Mouse (Mus musculus): ENCODE results near the gene Cd300a. TPM values are rescaled to one million over a fixed set of nuclear protein-coding genes. Genes with fewer than 3 reads are reported as not detected.

The Cd300a gene
- polyA plus RNA-seq, 1 experiment from 2014 or later, result 2.8 TPM

DNA sequence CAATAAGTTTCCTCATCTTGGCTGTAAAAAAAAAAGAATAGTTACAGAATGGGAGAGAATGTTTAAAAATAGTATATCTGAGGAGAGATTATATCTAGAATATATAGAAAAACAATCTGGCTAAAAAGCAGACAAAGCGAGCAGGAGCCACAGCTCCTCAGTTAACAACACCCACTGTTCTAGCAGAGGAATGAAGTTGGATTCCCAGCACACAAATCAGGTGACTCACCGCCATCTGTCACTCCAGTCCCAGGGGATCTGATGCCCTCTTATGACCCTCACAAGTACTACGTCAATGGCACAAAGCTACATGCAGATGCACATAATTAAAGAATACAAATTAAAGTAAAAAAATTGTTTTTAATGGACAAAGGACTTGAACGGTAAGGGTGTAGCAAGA lies 32.6 kb downstream of the Cd300a start:
- Histone ChIP-seq H3K27me3 (no peaks in the 10 kb centered on the region), H3K36me3 (no peaks in the 10 kb centered on the region), H3K4me2 (no peak overlapping the region), H3K4me3 (no peak overlapping the region), H3K27ac (replicated peaks) (no peak overlapping the region), H3K9ac (no peak overlapping the region), H3K4me1 (replicated peaks) (no peaks in the 10 kb centered on the region), H3K9me3 (no peaks in the 10 kb centered on the region)
- WGBS, result 63% methylated on average over 4 of the region's 4 CpGs
- ATAC-seq (ENCODE audit: low read depth), result no peak

DNA sequence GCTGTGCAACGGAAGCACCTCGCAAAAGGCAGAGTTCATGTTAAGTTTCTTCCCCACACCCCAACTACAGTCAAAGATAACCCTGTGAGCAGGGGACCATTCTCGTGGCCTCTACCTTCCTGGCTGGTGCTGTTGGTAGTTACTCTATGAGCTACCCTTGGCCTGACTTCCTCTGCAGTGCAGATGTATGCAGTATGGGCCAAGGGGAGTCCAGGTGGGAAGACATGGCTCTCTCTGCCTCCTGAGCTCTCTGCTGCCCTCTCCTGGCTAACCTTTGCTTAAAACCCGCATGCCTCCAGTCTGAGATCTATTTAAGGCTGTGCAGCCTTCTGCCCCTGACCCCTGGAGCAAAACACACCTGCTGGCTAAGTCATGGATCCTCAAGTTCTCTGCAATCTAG lies 34.1 kb downstream of the Cd300a start:
- no peaks in the 10 kb centered on the region for H3K9me3 ChIP-seq
- no peaks in the 10 kb centered on the region for H3K27me3 ChIP-seq
- no peak overlapping the region for H3K4me3 ChIP-seq
- 75% methylated on average over 4 of the region's 4 CpGs for WGBS
- no peaks in the 10 kb centered on the region for H3K36me3 ChIP-seq
- no peak overlapping the region for H3K9ac ChIP-seq
- no peak for ATAC-seq (ENCODE audit: low read depth)
- no peak overlapping the region for H3K27ac ChIP-seq (replicated peaks)
- no peaks in the 10 kb centered on the region for H3K4me1 ChIP-seq (replicated peaks)
- H3K4me2 ChIP-seq, result no peak overlapping the region

DNA sequence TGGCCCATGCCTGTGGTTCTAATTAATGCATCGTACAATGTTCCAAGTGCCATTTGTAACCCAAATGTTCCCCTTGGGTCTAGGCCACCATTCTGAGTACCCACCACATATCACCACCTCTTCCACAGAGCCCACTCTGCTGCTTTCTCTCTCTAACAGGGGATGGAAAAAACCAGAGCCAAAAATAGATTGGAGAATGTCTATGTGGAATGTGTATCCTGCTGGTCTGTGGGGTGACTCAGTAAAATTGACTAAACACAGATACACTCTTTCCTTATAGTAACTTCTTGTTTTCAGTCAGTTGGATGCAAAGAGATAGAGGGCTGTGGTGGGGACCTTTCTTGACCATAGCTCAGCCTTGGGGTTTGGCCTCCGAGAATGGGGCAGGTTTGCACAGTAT lies 39.7 kb downstream of the Cd300a start:
- no peaks in the 10 kb centered on the region for H3K27me3 ChIP-seq
- H3K9me3 ChIP-seq, result no peaks in the 10 kb centered on the region
- ATAC-seq (ENCODE audit: low read depth), result no peak
- WGBS, result 82% methylated on average over 2 of the region's 2 CpGs
- H3K4me3 ChIP-seq, result no peak overlapping the region
- no peak overlapping the region for H3K4me2 ChIP-seq
- H3K27ac ChIP-seq (replicated peaks), result no peak overlapping the region
- no peaks in the 10 kb centered on the region for H3K36me3 ChIP-seq
- no peaks in the 10 kb centered on the region for H3K4me1 ChIP-seq (replicated peaks)
- H3K9ac ChIP-seq, result no peak overlapping the region

DNA sequence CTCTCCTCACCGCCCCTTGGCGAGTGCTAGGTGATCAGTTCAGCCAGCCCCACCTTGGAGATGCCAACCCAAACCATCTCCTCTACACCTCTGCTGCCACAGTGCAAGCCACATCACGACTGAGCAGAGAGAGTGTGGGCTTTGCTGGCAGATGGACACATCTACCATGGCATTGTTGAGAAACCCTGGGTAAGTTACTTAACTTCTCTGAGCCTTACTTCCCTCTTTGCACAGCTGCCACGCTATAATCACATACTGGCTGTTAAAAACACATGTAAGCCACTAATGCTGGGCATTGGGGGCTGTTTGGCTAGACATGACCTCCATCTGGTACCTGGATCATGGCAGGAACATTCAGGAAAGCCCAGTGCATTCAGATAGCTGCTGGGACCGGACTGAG lies 41.2 kb downstream of the Cd300a start:
- Histone ChIP-seq H3K36me3 (no peaks in the 10 kb centered on the region), H3K4me1 (replicated peaks) (no peaks in the 10 kb centered on the region), H3K9me3 (no peaks in the 10 kb centered on the region), H3K4me2 (no peak overlapping the region), H3K9ac (no peak overlapping the region), H3K4me3 (no peak overlapping the region), H3K27ac (replicated peaks) (no peak overlapping the region), H3K27me3 (no peaks in the 10 kb centered on the region)
- no peak for ATAC-seq (ENCODE audit: low read depth)
- 80% methylated on average over 5 of the region's 5 CpGs for WGBS

DNA sequence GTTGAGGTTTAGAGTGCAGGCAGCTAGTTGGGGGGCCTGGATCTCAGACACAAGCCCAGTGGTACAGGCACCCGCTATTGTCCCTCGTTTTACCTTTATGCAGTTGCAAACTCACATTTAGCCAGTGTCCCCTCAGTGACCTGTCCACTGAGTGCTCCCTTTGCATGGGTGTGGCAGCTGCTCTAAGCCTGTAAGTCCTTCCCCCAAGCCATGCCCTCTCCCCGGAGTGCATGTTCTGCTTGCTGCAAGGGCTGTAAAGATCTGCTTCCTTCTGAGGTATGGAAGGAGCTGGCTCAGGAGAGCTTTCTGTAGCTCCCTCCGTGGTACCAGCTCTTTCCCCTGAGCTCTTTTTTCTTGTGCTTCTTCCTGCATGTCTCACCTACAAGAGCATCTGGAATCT lies 43.8 kb downstream of the Cd300a start:
- no peaks in the 10 kb centered on the region for H3K9me3 ChIP-seq
- H3K9ac ChIP-seq, result no peak overlapping the region
- 74% methylated on average over 4 of the region's 4 CpGs for whole genome bisulfite sequencing
- no peak overlapping the region for H3K27ac ChIP-seq (replicated peaks)
- no peaks in the 10 kb centered on the region for H3K27me3 ChIP-seq
- ATAC-seq (ENCODE audit: low read depth), result no peak
- no peak overlapping the region for H3K4me2 ChIP-seq
- no peaks in the 10 kb centered on the region for H3K36me3 ChIP-seq
- no peaks in the 10 kb centered on the region for H3K4me1 ChIP-seq (replicated peaks)
- H3K4me3 ChIP-seq, result no peak overlapping the region

DNA sequence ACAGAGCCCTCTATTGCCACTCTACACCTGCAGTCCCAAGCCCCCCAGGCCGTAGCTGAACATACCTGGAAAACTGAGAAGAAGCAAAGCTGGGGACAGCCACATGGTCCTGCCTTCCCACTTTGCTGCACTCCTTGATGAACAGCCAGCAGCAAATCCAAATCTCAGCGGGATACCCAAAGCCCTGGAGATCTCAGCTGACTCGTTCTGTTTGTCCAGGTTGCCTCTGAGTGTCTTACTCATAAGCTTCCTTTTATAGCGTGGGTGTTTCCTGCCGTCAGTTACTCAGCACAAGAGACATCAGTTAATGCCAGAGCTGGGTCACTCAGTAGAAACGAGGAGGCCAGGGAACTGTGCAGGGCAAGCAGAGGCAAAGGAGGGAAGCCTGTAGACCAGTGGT lies 44.3 kb downstream of the Cd300a start, which contains the start of gene Cd300lb:
Gene Cd300lb, minus strand, starts transcription at position 243 of the 400 bp plus-strand sequence.
- Histone ChIP-seq H3K9me3 (no peaks in the 10 kb centered on the region), H3K4me2 (no peak within 1 kb of the TSS), H3K4me3 (no peak within 1 kb of the TSS), H3K36me3 (no peaks in the 10 kb centered on the region), H3K27me3 (no peaks in the 10 kb centered on the region), H3K4me1 (replicated peaks) (no peaks in the 10 kb centered on the region), H3K9ac (no peak within 1 kb of the TSS), H3K27ac (replicated peaks) (no peak within 1 kb of the TSS)
- no peak for ATAC-seq (ENCODE audit: low read depth)
- WGBS, result 60% methylated on average over 6 of the region's 6 CpGs

Other genes starting within 250 kb of the Cd300a start
- gene Rpl38, start 221.5 kb upstream of the Cd300a start, polyA plus RNA-seq (2015; fragmentation: Nextera tagmentation; extraction: Ambion mirVana), result 821 and 850 TPM in 2 replicates
- 38.8 and 39.1 TPM in 2 replicates for gene Ttyh2, start 214.6 kb upstream of the Cd300a start, polyA plus RNA-seq (2015; fragmentation: Nextera tagmentation; extraction: Ambion mirVana)
- gene Dnaic2, start 162.6 kb upstream of the Cd300a start, polyA plus RNA-seq (2015; fragmentation: Nextera tagmentation; extraction: Ambion mirVana), result 2.9 TPM in 2 replicates
- gene Kif19a, start 124.7 kb upstream of the Cd300a start, polyA plus RNA-seq (2015; fragmentation: Nextera tagmentation; extraction: Ambion mirVana), result 1.3 and 1.6 TPM in 2 replicates
- 19.4 and 22.7 TPM in 2 replicates for gene Btbd17, start 94.1 kb upstream of the Cd300a start, polyA plus RNA-seq (2015; fragmentation: Nextera tagmentation; extraction: Ambion mirVana)
- gene Gpr142, start 91.1 kb upstream of the Cd300a start, polyA plus RNA-seq (2015; fragmentation: Nextera tagmentation; extraction: Ambion mirVana), result not detected in 2 replicates
- gene Gprc5c, start 38.9 kb upstream of the Cd300a start, polyA plus RNA-seq (2015; fragmentation: Nextera tagmentation; extraction: Ambion mirVana), result 14.2 and 15.6 TPM in 2 replicates
- gene Cd300lb, start 44.3 kb downstream of the Cd300a start, polyA plus RNA-seq (2015; fragmentation: Nextera tagmentation; extraction: Ambion mirVana), result 0.14 and 0.15 TPM in 2 replicates
- not detected in 2 replicates for gene Cd300c, start 79.1 kb downstream of the Cd300a start, polyA plus RNA-seq (2015; fragmentation: Nextera tagmentation; extraction: Ambion mirVana)
- 0.22 TPM in 1 of 2 replicates, not detected in the other for gene Cd300ld, start 99.9 kb downstream of the Cd300a start, polyA plus RNA-seq (2015; fragmentation: Nextera tagmentation; extraction: Ambion mirVana)
- 1.5 and 1.9 TPM in 2 replicates for gene Cd300c2, start 111.8 kb downstream of the Cd300a start, polyA plus RNA-seq (2015; fragmentation: Nextera tagmentation; extraction: Ambion mirVana)
- not detected in 2 replicates for gene Cd300ld2, start 126.2 kb downstream of the Cd300a start, polyA plus RNA-seq (2015; fragmentation: Nextera tagmentation; extraction: Ambion mirVana)
- gene Cd300ld4, start 137.0 kb downstream of the Cd300a start, polyA plus RNA-seq (2015; fragmentation: Nextera tagmentation; extraction: Ambion mirVana), result not detected in 2 replicates
- not detected in 2 replicates for gene Cd300ld5, start 147.7 kb downstream of the Cd300a start, polyA plus RNA-seq (2015; fragmentation: Nextera tagmentation; extraction: Ambion mirVana)
- not detected in 2 replicates for gene Cd300ld3, start 158.4 kb downstream of the Cd300a start, polyA plus RNA-seq (2015; fragmentation: Nextera tagmentation; extraction: Ambion mirVana)
- not detected in 2 replicates for gene Cd300e, start 172.1 kb downstream of the Cd300a start, polyA plus RNA-seq (2015; fragmentation: Nextera tagmentation; extraction: Ambion mirVana)
- 0.69 and 1.1 TPM in 2 replicates for gene Rab37, start 201.4 kb downstream of the Cd300a start, polyA plus RNA-seq (2015; fragmentation: Nextera tagmentation; extraction: Ambion mirVana)
- gene Cd300lf, start 244.0 kb downstream of the Cd300a start, polyA plus RNA-seq (2015; fragmentation: Nextera tagmentation; extraction: Ambion mirVana), result 0.14 TPM in 1 of 2 replicates, not detected in the other